Mouse (Mus musculus): ENCODE data around the gene H2-D1.

DNA sequence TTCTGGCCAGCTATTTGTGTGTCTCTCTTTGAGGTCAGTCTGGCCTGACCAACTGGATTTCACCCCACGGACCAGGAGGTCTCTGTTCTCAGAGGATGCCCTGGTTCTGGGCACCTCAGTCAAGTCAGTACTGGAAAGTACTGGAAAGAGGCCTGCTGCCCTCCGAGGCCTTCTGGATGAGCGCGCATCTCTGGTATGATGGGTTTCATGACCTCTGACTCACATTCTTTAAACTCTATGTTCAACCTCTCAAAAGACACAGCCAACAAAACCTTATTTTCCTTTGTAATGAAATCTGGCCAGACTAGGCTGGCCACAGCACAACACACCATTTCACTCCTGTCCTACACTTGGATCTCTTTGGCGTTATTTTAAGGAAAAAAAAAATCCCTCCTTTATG is 37.1 kb upstream of the H2-D1 start:
- TF ChIP-seq CTCF (IDR thresholded peaks at IDR 0.05) (no peak), EP300 (IDR thresholded peaks at IDR 0.05) (no peak)
